ENCODE assay signal across 9 mouse cellular contexts in the genomic region with DNA sequence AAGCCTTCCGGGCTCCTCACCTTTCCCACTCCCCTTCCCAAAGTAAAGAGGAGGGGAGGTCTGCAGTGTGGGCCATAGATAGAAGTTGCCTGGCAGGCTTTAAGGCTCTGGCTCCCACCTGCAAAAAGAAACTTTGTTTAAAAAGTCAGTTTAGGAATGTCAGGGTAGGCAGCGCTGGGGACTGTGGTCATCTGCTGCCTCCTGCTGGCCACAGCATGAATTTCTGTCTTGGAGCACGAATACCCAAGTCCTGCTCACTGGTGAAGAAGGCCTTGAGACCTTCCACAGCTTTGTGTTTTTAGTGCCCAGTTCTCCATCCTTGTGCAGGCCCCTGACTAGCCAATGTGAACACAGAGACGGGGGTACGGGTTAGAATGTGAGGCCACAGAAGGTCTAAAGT.
A peak's percentile ranks its signal among the peaks of the same experiment; 100 is the strongest.
DNase-seq lines count a peak whose midpoint lies in the region; ATAC-seq and TF ChIP-seq lines count a peak whose summit lies in the region.
"Had no signal": no experiment of that assay in that cellular context is flagged by ENCODE, and none has a peak within 500 bp of the region (broad histone marks: within the 10 kb centered on the region; RNA-seq: fewer than 3 reads in every experiment).

No protein-coding gene starts in this region.

- no peaks in the 10 kb centered on the region for H3K4me1 ChIP-seq in lung, postnatal 0 days (ENCODE audit: insufficient read depth, low read depth, low read length)
- no peaks in the 10 kb centered on the region for H3K4me1 ChIP-seq in small intestine, adult 2 months (ENCODE audit: control insufficient read depth, insufficient read depth, insufficient read length, low read length)
- H3K4me1 ChIP-seq: heart, embryonic 15.5 days had no signal

- peak; percentile 95 for TF ChIP-seq CTCF in lung, postnatal 0 days (IDR thresholded peaks at IDR 0.05)
- peak; percentile 89; the same call in 1 of the 2 replicates for TF ChIP-seq CTCF in small intestine, adult 2 months (IDR thresholded peaks at IDR 0.05; ENCODE audit: extremely low read depth, insufficient read length, insufficient replicate concordance, low read depth, low read length)

- DNase-seq in urinary bladder, postnatal 14 days (ENCODE audit: low spot score) = peak; percentile 70
- DNase-seq in urinary bladder, adult 2 months (ENCODE audit: low spot score) = no peak
- DNase-seq in c-Kit-negative CD71-positive TER-119-positive erythroid progenitor cells, embryonic 14.5 days (ENCODE audit: low read depth, low spot score) = peak; percentile 29
- peak; percentile 73 to 80 for DNase-seq in frontal cortex, postnatal 36 days (ENCODE audit: low spot score in 2 of 2)
- DNase-seq in layer of hippocampus, adult 11-12 months (ENCODE audit: low spot score) = peak; percentile 77
- DNase-seq in lung, postnatal 0 days (ENCODE audit: low spot score) = peak; percentile 71

- H3K27me3 ChIP-seq in lung, postnatal 0 days (replicated peaks; ENCODE audit: insufficient read depth, low read length) = no peaks in the 10 kb centered on the region
- H3K27me3 ChIP-seq in small intestine, adult 2 months (ENCODE audit: control insufficient read depth, insufficient read depth, low read length) = no peaks in the 10 kb centered on the region
- H3K27me3 ChIP-seq: heart, embryonic 15.5 days had no signal

- TF ChIP-seq EP300 in lung, postnatal 0 days (IDR thresholded peaks at IDR 0.05) = no peak

- ATAC-seq in lung, postnatal 0 days = 0 out of 2 replicates have a peak, but pooled peaks have one; percentile 9
- no peak for ATAC-seq in activated CD4-positive, CD25-positive, alpha-beta regulatory T cell, adult 4 months

- no peak overlapping the region for H3K4me3 ChIP-seq in lung, postnatal 0 days (ENCODE audit: low read depth, low read length)
- H3K4me3 ChIP-seq in small intestine, adult 2 months (ENCODE audit: low read depth, low read length) = no peak overlapping the region
- H3K4me3 ChIP-seq: heart, embryonic 15.5 days had no signal

- WGBS in lung, postnatal 0 days = 59% methylated on average over 5 of the region's 5 CpGs
- WGBS in small intestine, adult 2 months = 64% methylated on average over 5 of the region's 5 CpGs

- no peak overlapping the region for H3K9ac ChIP-seq in lung, postnatal 0 days (replicated peaks; ENCODE audit: low read depth)
- H3K9ac ChIP-seq: heart, embryonic 15.5 days had no signal

- no peak overlapping the region for H3K27ac ChIP-seq in lung, postnatal 0 days (ENCODE audit: low read length)
- H3K27ac ChIP-seq in small intestine, adult 2 months (ENCODE audit: insufficient read depth, low read depth, low read length) = no peak overlapping the region
- H3K27ac ChIP-seq: heart, embryonic 15.5 days had no signal

- peaks cover 17% of the 10 kb centered on the region for H3K36me3 ChIP-seq in lung, postnatal 0 days (ENCODE audit: insufficient read depth, low read length)
- peaks cover 66% of the 10 kb centered on the region for H3K36me3 ChIP-seq in small intestine, adult 2 months (ENCODE audit: control insufficient read depth, insufficient read depth, low read length)

- TF ChIP-seq POLR2A in small intestine, adult 2 months (IDR thresholded peaks at IDR 0.05; ENCODE audit: low read depth, low read length) = no peak

- no peak overlapping the region for H3K4me2 ChIP-seq in lung, postnatal 0 days (replicated peaks; ENCODE audit: low read depth, low read length)
- H3K4me2 ChIP-seq: heart, embryonic 15.5 days had no signal

- H3K9me3 ChIP-seq in lung, postnatal 0 days (ENCODE audit: low read length) = no peaks in the 10 kb centered on the region
- H3K9me3 ChIP-seq: heart, embryonic 15.5 days had no signal
